Mouse (Mus musculus): Measurements from ENCODE around the gene Abcb10. TPM values are rescaled to one million over a fixed set of nuclear protein-coding genes. Genes with fewer than 3 reads are reported as not detected.
A peak's percentile ranks its signal among the peaks of the same experiment; 100 is the strongest.
"Not testable (repeated sequence)": the region's sequence is repeated elsewhere in the genome, so short reads cannot be mapped to it uniquely, and the experiment has no call there.

Abcb10 gene
- polyA plus RNA-seq, 1 experiment from 2014 or later: 20.7 TPM

- ATAC-seq (ENCODE audit: low FRiP score): no peak
Observed at GRCm38 (mm10) chr8:123978166-123978838, 4.6 kb downstream of the Abcb10 start.

GRCm38 (mm10) chr8:123977499-123977898 is 5.4 kb downstream of the Abcb10 start:
- WGBS: 91% methylated on average over 4 of the region's 4 CpGs
- Histone ChIP-seq H3K9me3 (replicated peaks) (no peaks in the 10 kb centered on the region), H3K27me3 (no peaks in the 10 kb centered on the region), H3K4me3 (no peak overlapping the region), H3K4me2 (replicated peaks) (no peak overlapping the region), H3K9ac (no peak overlapping the region), H3K27ac (no peak overlapping the region), H3K4me1 (peaks cover 11% of the 10 kb centered on the region), H3K36me3 (no peaks in the 10 kb centered on the region)
- ATAC-seq (ENCODE audit: low FRiP score): no peak

More at GRCm38 (mm10) chr8:123978166-123978838, 4.6 kb downstream of the Abcb10 start:
- peak overlapping the region; percentile 32; the same call in 1 of the 2 replicates for H3K9ac ChIP-seq
- H3K27ac ChIP-seq: no peak overlapping the region
- no peaks in the 10 kb centered on the region for H3K36me3 ChIP-seq
- H3K9me3 ChIP-seq (replicated peaks): no peaks in the 10 kb centered on the region
- H3K4me3 ChIP-seq: no peak overlapping the region
- peaks cover 14% of the 10 kb centered on the region for H3K4me1 ChIP-seq
- no peaks in the 10 kb centered on the region for H3K27me3 ChIP-seq
- no peak overlapping the region for H3K4me2 ChIP-seq (replicated peaks)
- WGBS: 73% methylated on average over 14 of the region's 14 CpGs

GRCm38 (mm10) chr8:123973495-123973894 is 9.4 kb downstream of the Abcb10 start:
- H3K9me3 ChIP-seq (replicated peaks): no peaks in the 10 kb centered on the region
- 91% methylated on average over 1 of the region's 1 CpGs for WGBS
- H3K27me3 ChIP-seq: no peaks in the 10 kb centered on the region
- no peaks in the 10 kb centered on the region for H3K4me1 ChIP-seq
- H3K27ac ChIP-seq: no peak overlapping the region
- H3K4me3 ChIP-seq: no peak overlapping the region
- no peak overlapping the region for H3K4me2 ChIP-seq (replicated peaks)
- ATAC-seq (ENCODE audit: low FRiP score): no peak
- no peak overlapping the region for H3K9ac ChIP-seq
- peaks cover 8% of the 10 kb centered on the region; the same call in 1 of the 2 replicates for H3K36me3 ChIP-seq

GRCm38 (mm10) chr8:123966896-123967295 is 16.0 kb downstream of the Abcb10 start:
- Histone ChIP-seq H3K36me3 (peaks cover 25% of the 10 kb centered on the region), H3K4me2 (replicated peaks) (no peak overlapping the region), H3K9me3 (replicated peaks) (no peaks in the 10 kb centered on the region), H3K4me1 (no peaks in the 10 kb centered on the region), H3K27me3 (no peaks in the 10 kb centered on the region), H3K27ac (no peak overlapping the region), H3K9ac (no peak overlapping the region), H3K4me3 (no peak overlapping the region)
- WGBS: 72% methylated on average over 2 of the region's 2 CpGs
- no peak for ATAC-seq (ENCODE audit: low FRiP score)

- WGBS: 71% methylated on average over 1 of the region's 1 CpGs
- no peak overlapping the region for H3K4me2 ChIP-seq (replicated peaks)
- no peaks in the 10 kb centered on the region for H3K27me3 ChIP-seq
- H3K9me3 ChIP-seq (replicated peaks): no peaks in the 10 kb centered on the region
- H3K9ac ChIP-seq: no peak overlapping the region
- no peak overlapping the region for H3K27ac ChIP-seq
- no peak overlapping the region for H3K4me3 ChIP-seq
- H3K36me3 ChIP-seq: peaks cover 54% of the 10 kb centered on the region
- H3K4me1 ChIP-seq: no peaks in the 10 kb centered on the region
- no peak for ATAC-seq (ENCODE audit: low FRiP score)
Observed at GRCm38 (mm10) chr8:123961371-123961770, 21.6 kb downstream of the Abcb10 start.

- peaks cover 55% of the 10 kb centered on the region for H3K36me3 ChIP-seq
- not testable (repeated sequence) for H3K4me3 ChIP-seq; ATAC-seq (ENCODE audit: low FRiP score); H3K9me3 ChIP-seq (replicated peaks); H3K4me2 ChIP-seq (replicated peaks); H3K4me1 ChIP-seq; H3K9ac ChIP-seq; H3K27me3 ChIP-seq; H3K27ac ChIP-seq
- 85% methylated on average over 5 of the region's 5 CpGs for WGBS
Observed at GRCm38 (mm10) chr8:123960556-123960955, 22.4 kb downstream of the Abcb10 start.

GRCm38 (mm10) chr8:123960056-123960455 is 22.9 kb downstream of the Abcb10 start:
- Histone ChIP-seq H3K4me1 (no peaks in the 10 kb centered on the region), H3K9ac (no peak overlapping the region), H3K9me3 (replicated peaks) (no peaks in the 10 kb centered on the region), H3K4me3 (no peak overlapping the region), H3K4me2 (replicated peaks) (no peak overlapping the region), H3K36me3 (peaks cover 58% of the 10 kb centered on the region), H3K27me3 (no peaks in the 10 kb centered on the region), H3K27ac (no peak overlapping the region)
- 91% methylated on average over 9 of the region's 9 CpGs for WGBS
- no peak for ATAC-seq (ENCODE audit: low FRiP score)

GRCm38 (mm10) chr8:123959473-123959872 is 23.4 kb downstream of the Abcb10 start:
- no peaks in the 10 kb centered on the region for H3K27me3 ChIP-seq
- no peak overlapping the region for H3K4me3 ChIP-seq
- H3K9ac ChIP-seq: no peak overlapping the region
- no peaks in the 10 kb centered on the region for H3K4me1 ChIP-seq
- peaks cover 58% of the 10 kb centered on the region for H3K36me3 ChIP-seq
- H3K27ac ChIP-seq: no peak overlapping the region
- no peak for ATAC-seq (ENCODE audit: low FRiP score)
- no peaks in the 10 kb centered on the region for H3K9me3 ChIP-seq (replicated peaks)
- 88% methylated on average over 6 of the region's 6 CpGs for WGBS
- no peak overlapping the region for H3K4me2 ChIP-seq (replicated peaks)

GRCm38 (mm10) chr8:123958130-123958529 is 24.8 kb downstream of the Abcb10 start:
- Histone ChIP-seq H3K36me3 (peaks cover 67% of the 10 kb centered on the region), H3K4me3 (no peak overlapping the region), H3K4me1 (no peaks in the 10 kb centered on the region), H3K9me3 (replicated peaks) (no peaks in the 10 kb centered on the region), H3K27ac (no peak overlapping the region), H3K4me2 (replicated peaks) (no peak overlapping the region), H3K27me3 (no peaks in the 10 kb centered on the region), H3K9ac (no peak overlapping the region)
- ATAC-seq (ENCODE audit: low FRiP score): no peak
- WGBS: 82% methylated on average over 17 of the region's 17 CpGs

- Histone ChIP-seq H3K9me3 (replicated peaks) (no peaks in the 10 kb centered on the region), H3K9ac (no peak overlapping the region), H3K4me2 (replicated peaks) (no peak overlapping the region), H3K27me3 (no peaks in the 10 kb centered on the region), H3K4me1 (peaks cover 4% of the 10 kb centered on the region; the same call in 1 of the 2 replicates), H3K4me3 (no peak overlapping the region), H3K36me3 (peaks cover 38% of the 10 kb centered on the region), H3K27ac (no peak overlapping the region)
- no peak for ATAC-seq (ENCODE audit: low FRiP score)
- WGBS: 89% methylated on average over 8 of the region's 8 CpGs
Observed at GRCm38 (mm10) chr8:123954246-123954645, 28.7 kb downstream of the Abcb10 start.

GRCm38 (mm10) chr8:123953686-123954085 is 29.2 kb downstream of the Abcb10 start:
- Histone ChIP-seq H3K36me3 (peaks cover 34% of the 10 kb centered on the region), H3K27me3 (no peaks in the 10 kb centered on the region), H3K9me3 (replicated peaks) (no peaks in the 10 kb centered on the region), H3K4me1 (peaks cover 4% of the 10 kb centered on the region; the same call in 1 of the 2 replicates), H3K9ac (no peak overlapping the region), H3K4me3 (no peak overlapping the region), H3K4me2 (replicated peaks) (no peak overlapping the region), H3K27ac (no peak overlapping the region)
- WGBS: 85% methylated on average over 8 of the region's 8 CpGs
- ATAC-seq (ENCODE audit: low FRiP score): no peak

- H3K4me3 ChIP-seq: peak overlapping the region; percentile 99
- H3K4me2 ChIP-seq (replicated peaks): peak overlapping the region; percentile 97
- no peaks in the 10 kb centered on the region for H3K27me3 ChIP-seq
- H3K27ac ChIP-seq: 0 out of 2 replicates have a peak overlapping the region, but pooled peaks have one; percentile 79
- 34% methylated on average over 10 of the region's 10 CpGs for WGBS
- peak overlapping the region; percentile 79 for H3K9ac ChIP-seq
- peaks cover 11% of the 10 kb centered on the region for H3K4me1 ChIP-seq
- 0 out of 2 replicates have a peak, but pooled peaks have one; percentile 14 for ATAC-seq (ENCODE audit: low FRiP score)
- peaks cover 24% of the 10 kb centered on the region for H3K36me3 ChIP-seq
- no peaks in the 10 kb centered on the region for H3K9me3 ChIP-seq (replicated peaks)
Observed at GRCm38 (mm10) chr8:123950077-123950802, 32.7 kb downstream of the Abcb10 start.
